Mouse (Mus musculus) lung, postnatal 10 days (tissue): ENCODE results near the gene Enpp6.

Experiments
- DNase-seq: peaks from one replicate; pipeline ENCODE4 v3.0.0; 2021

The Enpp6 gene

GRCm38 (mm10) chr8:47072001-47072400, 85.3 kb downstream of the Enpp6 start:
- no peak for DNase-seq

GRCm38 (mm10) chr8:47075941-47076555, 89.4 kb downstream of the Enpp6 start:
- peak; percentile 53 for DNase-seq

GRCm38 (mm10) chr8:47080037-47080436, 93.3 kb downstream of the Enpp6 start:
- DNase-seq: no peak

DNA sequence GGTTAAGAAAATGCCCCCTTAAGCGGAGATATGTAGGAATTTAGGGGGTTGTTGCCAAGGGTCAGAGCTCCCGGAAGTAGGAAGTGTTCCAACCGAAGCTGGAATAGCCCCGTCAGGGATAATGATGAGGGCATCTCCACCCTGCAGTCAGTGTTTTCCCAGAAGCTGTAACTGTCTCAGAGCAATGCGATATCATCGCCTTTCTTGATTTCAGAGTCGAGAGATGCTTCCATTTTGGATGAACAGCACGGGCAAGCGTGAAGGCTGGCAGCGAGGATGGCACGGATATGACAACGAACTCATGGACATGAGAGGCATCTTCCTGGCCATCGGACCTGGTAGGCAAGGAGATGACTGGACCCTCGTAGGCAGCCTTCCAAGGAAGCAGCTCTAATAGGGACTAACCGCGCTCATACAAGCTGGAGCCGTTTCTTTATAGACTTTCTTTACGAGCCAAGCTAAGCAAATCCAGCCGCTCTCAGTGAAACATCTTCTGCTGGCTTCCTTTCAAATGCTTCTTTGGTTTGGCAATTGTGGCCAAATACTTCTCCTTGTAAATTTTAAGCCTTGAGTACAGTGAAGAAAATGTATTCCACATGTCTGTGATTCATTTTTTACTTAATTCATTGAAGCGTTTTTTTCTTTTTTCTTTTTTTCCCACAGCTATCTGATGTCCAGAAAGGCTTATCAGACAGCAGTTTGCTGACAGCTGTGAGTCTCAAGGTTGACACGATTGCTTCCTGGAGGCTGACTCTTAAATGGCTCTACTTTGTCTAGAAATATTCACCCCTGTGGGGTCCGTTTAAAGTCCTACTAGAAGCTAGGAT, 95.7 kb downstream of the Enpp6 start:
- DNase-seq: peak; percentile 41

DNA sequence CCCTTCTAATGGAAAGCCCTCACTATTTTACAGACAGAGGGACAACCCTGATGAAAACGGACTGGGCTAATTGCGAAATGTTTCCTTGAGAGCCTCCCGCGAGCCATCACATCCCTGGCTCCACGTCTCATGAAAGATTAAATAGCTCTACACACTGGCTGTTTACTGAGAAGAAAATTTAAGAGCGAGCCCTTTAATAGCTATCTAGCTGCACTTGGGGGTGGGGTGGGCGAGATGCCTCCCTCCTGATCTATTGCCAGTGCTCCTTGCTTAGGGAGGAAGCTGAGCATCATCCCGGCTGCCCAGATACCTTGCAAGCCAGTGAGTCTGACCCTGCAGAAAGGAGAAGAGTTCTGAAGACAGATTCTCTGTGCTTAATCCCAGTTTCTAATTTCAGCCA, 103.3 kb downstream of the Enpp6 start:
- DNase-seq: no peak

DNA sequence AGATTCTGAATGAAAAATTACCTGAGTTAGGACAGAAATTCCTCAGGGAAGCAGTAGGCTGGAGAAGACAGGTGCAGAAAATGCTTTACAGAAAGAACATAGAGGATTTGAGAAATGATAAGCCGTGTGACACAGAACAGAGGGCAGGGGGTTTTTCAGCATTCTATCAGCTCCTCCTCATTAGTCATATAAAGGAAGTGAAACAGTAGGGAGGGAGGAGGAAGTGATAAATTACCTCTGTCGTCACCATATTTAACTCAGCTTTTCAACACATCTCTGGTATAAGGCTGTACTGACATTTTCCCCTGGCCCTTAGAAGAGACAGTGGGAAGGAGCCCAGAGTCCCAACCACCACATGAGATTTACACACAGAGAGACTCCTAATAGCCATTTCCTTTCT, 118.9 kb downstream of the Enpp6 start:
- DNase-seq: no peak

DNA sequence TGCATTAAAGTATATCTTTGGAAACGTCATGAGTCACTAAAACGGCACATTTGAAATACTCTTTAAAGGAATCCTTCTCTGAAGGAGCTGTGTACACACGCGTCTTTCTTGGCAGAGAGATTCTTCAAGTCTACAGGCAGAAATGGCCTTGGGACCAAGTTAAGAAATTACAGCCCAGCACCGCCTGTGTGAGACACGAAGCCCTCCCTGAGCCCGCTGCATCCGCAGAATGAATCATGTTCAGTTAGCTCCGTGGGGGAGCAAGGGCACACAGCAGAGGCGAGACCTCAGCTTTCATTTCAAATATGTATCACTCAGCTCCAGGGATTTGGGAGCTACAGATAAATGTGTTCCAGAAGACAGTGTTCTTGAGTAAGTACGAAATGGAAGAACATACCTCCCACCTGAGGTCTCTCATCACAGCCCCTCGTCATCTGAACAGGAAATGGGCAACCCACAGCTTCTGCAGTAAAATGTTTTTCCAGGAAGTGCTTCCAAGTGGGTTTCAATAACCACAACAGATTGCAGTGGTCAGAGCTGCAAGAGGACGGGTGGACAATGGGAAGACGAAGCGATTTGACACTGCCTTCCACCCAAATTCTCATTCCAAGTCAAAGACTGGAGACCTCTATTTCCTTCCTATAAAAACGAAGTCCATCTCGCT, 127.6 kb downstream of the Enpp6 start:
- DNase-seq: no peak

- no peak for DNase-seq
Measured at GRCm38 (mm10) chr8:47117336-47117735, 130.6 kb downstream of the Enpp6 start.

GRCm38 (mm10) chr8:47119895-47120294, 133.2 kb downstream of the Enpp6 start:
- DNase-seq: no peak

DNA sequence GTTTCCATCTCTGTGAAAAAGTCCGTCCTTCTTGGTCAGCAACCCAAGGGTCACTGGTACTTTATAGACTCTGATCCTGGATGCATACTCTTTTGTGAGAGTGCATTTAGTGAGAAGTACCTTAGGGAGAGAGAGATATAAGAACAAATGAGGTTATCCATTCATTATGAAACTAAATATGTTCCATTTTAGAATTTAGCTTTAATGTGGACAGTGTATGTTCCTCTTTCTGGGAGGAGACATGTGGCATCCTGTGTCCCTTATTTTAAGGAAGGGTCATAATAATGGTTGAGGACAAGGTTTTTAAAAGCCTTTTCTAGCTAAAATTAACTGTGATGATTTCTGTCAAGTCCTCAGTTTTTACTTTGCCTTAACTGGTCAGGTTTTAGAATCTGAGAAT, 142.2 kb downstream of the Enpp6 start:
- DNase-seq: no peak

GRCm38 (mm10) chr8:47133381-47133780, 146.7 kb downstream of the Enpp6 start:
- DNase-seq: no peak

DNA sequence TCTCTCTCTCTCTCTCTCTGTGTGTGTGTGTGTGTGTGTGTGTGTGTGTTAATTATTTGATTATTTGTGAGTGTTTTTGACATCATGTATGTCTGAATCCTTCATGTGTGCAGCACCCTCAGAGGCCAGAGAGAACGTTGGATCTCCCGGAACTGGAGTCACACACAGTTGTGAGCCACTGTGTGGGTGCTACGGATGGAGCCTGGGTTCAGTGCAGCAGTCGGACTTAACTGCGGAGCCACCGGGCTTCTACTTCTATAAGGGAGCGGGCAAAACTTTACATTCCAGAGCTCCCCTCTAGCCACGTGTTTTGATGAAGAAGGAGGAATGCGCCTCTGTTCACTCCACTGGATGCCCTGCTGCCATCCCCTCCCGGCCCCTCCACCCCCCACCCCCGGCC, 148.0 kb downstream of the Enpp6 start:
- no peak for DNase-seq

DNA sequence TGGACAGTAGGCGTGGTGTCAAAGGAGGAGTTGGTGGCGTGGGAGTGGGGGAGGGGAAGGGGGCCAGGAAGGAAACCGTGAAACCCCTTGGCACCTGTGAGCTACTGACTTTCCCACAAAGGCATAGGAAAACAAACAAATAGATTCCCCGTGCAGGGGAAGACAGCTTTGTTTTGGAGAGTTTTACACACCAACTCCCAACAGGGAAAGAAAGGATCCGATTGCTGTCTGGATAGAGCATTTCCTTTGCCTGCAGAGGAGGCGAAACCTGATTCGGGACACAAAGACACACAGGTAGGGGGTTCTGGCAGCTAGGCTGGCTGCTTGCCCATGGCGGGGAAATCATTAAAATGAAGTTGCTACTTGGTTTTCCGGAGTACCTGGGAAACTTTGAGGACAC, 148.9 kb downstream of the Enpp6 start:
- peak; percentile 12 for DNase-seq

- no peak for DNase-seq
Measured at GRCm38 (mm10) chr8:47136047-47136446, 149.4 kb downstream of the Enpp6 start.

- DNase-seq: no peak
Measured at GRCm38 (mm10) chr8:47145258-47145657, 158.6 kb downstream of the Enpp6 start.
